Mouse (Mus musculus) kidney, postnatal 10 days (tissue): ENCODE measurements at regions not wholly inside any gene's neighbourhood (a gene's known extent, or its start where the extent isn't known, plus 50 kb on each side); places are given as distances from the start of the nearest gene placed in this dataset.

Source experiments
- DNase-seq: peaks from one replicate; pipeline ENCODE4 v3.0.0; 2021; ENCODE audit warnings: mixed read lengths

DNA sequence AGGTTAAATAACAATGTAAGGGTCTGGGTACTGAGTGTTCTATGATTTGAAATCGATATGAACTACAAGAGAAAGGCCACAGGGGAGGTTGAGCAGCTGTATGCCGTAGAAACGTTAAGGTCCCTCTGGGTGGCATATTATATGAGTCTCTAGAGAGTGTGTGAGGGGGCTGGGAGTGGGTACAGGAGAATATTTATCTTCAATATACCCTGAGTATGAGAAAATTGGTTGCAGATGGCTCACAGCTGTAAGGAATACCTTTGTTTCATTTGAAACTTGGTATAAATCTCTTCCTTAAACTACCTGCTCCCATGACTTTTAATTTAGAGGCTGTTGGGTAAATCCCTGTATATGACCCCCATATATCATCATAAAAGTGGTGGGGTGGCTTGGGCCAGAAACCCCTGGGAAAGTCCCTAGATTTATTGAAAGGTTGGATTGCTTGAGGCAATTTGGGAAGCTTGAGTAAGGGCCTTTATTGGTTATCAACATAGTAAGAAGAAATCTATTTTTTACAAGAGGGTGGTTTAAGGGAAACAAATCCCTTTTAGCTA, 128.7 kb upstream of the Prkg2 start:
- no peak for DNase-seq

DNA sequence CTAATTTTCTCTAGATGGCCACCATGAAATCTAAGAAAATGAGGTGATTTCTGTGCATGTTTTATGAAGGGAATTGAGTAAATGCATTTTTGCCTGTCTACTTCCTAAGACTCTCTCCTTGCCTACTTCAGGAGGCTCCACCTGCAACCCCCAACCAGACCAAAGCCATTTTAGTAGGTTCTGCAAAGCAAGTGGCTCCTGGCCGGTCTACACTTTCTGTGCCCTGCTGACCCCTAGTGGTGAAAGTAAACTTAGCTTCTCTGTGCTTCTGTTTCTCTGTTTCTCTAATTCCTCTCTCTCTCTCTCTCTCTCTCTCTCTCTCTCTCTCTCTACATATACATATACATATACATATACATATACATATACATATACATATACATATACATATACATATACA, 120.8 kb upstream of the Prkg2 start:
- peak; percentile 75 for DNase-seq

DNA sequence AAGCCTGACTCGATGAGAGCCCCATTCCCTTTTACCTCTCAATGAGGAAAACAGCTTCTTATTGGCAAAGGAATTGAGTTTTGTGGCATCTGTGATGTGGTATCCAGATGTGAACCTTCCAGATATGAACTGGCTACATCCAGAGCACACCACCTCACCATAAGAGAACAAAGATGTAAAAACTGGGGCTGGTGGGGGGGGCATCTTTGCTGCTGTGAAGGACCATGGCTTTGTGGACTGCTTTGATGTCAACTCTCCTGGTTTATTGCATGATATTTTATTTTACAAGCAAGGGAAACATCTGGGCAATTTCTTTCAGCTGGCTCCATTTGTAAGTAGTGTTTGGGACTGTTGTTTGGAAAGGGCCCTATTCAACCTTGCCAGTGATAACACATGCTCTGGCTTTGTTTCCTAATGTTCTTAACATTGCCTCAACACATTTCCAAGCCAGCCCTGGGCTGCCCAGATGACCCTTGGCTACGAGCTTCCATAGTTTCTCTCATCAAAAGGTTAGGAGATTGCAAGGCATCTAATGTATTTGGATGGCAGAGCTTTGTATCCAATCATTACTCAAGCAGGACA, 116.2 kb upstream of the Prkg2 start:
- no peak for DNase-seq

DNA sequence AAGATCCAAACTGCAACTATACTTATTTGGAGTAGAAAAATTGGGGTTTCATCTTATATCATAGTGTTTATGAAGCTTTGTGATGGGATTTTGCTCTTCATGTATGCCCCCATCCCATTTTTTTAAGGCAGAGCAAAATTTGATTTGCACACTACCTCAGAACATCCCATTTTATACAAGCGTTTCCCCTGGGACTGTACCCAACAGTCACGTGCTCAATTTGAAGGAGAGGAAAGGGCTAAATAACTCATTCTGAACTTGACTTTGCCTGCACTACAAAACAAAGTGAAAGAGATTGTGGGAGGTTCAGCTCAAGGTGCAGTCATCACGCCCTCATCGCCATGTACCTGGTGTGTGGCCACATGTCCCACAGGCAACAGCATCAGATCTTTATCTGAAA, 115.1 kb upstream of the Prkg2 start:
- no peak for DNase-seq

DNA sequence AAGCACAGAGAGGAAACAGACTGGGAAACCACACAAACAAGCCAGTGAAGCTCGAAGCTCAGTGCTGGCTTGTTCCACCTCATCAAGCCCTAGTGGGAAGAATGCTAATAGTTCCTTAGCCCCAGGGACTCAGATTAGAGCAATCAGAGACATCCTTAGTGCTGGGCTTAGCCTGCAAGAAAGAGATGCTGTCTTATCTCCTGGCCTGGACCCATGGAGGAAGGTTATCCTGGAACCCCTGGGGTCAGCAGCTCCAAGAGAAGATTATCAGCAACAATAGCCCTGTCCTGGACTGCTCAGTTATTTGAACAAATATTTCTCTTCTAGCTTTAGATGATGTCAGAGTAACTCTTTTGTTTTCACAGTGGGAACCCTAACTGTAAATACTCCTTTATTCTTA, 112.8 kb upstream of the Prkg2 start:
- DNase-seq, result no peak

DNA sequence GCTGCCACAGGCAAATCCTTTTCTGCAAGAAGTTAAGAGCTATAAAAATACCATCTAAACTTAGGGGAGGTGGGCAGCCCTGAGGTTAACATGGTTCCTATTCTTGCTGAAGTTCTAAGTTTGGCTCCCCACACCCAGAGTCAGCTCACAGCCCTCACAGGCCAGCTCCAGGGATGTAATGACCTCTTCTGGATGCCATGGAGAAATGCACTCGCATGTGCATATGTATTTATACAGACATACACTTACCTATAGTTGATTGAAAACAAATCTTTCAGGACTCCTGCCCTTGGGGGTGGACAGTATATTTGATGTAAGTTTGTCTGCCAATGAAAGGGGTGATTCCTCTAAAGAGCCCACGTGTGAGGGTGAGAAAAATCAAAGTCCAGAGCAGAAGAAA, 95.5 kb upstream of the Prkg2 start:
- no peak for DNase-seq

DNA sequence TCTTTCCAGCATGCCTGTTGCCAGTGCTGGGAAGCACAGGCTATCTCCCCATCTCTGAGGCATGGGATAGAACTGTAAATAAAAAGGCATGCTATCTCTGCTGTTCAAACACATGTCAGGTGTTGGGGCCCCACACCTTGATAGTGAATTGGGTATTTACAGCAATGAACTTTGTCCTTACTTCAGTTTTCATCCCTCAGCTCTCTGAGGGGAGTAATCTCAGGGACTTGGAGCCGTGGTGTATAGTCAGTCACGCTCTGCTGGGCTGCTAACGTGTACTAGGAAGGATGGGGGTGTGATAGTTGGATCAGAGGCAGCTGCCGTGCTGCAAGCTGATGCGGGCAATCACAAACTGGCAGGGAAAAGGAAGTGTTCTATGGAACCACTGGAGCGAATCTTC, 91.5 kb upstream of the Prkg2 start:
- DNase-seq, result peak; percentile 12

DNA sequence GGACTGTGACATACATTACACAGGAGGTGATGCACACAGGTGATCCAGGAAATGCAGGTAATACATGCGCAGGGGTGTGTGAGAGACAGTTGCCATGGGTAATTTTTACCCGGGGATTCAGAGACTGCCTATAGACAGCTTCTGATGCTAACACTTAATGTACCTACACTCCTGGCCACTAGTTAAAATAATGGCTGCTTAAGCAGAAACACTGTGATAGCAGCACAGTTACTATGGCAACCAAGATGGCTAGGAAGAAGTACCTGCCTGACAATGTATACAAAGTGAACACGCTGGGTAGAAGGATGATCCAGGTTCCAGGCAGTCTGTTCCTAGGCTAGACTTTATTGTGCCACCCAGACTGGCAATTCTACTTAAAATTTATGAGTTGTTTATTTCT, 88.3 kb upstream of the Prkg2 start:
- DNase-seq, result no peak

DNA sequence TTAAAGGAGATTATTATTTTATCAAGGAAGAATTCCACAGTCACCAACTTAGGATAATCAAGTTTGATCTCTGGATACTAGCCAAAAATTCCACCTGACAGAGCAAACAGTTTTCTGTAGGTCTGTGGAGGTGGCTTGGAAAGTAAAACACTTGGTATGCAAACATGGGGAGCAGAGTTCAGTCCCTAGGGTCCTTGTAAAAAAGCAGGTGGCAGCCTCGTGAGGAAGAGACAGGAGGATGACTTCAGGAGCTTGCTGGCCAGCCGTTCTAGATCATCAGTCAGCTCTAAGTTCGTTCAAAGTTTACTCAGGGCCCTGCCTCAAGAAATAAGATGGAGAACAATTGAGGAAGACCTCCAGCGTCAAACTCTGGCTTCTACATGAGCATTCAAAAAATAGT, 74.6 kb upstream of the Prkg2 start:
- DNase-seq, result no peak

DNA sequence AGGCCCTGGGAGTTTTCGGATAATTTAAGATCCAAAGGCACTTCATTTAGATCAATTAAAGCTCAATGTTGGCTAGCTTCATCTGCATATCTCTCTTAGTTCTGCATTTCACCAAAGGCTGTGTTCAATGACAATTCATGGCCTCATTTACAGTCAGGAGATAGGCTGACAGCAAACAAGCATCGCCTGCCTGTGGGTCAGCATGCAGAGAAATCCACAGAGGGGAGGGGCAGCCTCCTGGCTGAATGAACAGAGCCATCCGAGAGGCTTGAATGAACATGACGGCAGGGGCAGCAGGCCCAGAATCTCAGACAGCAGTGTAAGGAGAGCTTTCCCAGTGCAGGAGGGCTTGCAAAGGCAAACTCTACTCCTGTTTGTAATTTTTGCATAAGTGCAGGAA, 74.1 kb upstream of the Prkg2 start:
- DNase-seq, result peak; percentile 11

DNA sequence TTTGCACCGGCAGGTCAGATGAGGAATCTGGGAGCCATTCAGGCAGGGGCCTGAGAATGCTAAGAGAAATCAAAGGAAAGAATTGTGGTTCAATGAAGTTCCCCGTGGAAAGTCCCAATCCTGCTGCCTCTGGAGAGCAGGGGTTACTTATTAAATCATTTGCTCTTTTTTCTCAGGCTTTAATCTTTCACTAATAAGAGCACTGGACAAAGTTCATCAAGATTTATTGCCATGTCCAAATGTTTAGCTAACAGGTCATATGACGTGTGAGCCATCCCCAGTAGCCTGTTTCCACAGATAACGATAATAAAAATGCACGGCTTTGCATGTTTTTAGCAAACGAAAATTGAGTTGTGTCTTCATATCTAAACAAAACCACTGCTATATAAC, 62.6 kb upstream of the Prkg2 start:
- DNase-seq, result peak; percentile 5

DNA sequence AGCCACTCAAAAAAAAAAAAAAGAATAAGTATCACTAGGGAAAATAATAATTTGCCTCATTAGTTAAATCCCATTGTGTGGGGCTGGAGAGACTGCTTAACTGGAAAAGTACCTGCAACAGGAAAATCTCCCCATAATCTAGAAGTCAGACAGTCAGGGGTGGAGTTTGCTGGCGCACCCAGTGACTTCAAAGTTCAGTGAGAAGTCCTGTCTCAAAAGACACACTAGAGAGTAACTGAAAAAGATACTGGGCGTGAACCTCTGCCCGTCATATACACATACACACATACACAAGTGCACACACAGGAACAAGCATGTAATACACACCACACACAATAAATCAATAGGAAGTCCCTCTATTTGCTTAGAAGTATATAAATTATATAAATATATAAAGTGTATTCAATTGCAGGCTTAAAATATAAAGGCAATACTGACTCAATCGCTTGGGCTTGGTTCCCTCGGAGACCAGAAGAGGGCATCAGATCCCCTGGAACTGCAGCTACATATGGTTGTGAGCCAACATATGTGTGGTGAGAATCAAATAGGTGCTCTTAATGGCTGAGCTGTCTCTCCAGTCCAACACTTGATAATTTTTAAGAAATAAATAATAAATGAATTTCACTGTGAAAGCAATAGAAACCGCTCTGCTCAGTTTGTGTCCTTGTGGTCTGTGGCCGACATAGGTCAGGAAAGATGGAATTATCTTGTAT, 62.0 kb upstream of the Prkg2 start:
- peak; percentile 6 for DNase-seq
